Mouse (Mus musculus) 3T3-L1 (cell line): ENCODE data around the gene Zc3h15.

ENCODE experiments used
- DNase-seq: peaks from one replicate; pipeline ENCODE4 v3.0.0-alpha.2; 2015; ENCODE audit warnings: low read depth, low spot score

Zc3h15 gene

DNA sequence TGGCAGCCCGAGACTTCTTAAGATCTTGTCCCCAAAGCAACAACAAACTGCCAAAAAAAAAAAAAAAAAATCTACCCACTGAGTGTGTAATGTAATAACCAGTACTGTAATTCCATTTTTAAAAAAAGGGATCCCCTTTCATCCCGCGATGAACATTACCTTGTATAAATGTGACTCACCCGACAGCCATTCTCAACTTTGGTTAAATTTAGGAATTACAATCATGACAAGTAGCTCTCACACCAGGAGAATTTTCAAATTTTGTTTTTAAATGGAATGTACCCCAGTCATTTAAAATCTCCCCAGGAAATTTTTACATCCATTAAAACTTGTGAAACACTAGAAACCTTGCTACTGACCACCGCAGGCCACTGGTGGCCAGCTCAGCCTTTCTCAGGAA is 69.7 kb downstream of the Zc3h15 start:
- peak; percentile 72 for DNase-seq
